Mouse (Mus musculus) MEL (cell line): ENCODE measurements at regions not wholly inside any gene's neighbourhood (a gene's known extent, or its start where the extent isn't known, plus 50 kb on each side); places are given as distances from the start of the nearest gene placed in this dataset.

Source experiments
- DNase-seq: peaks from one replicate; pipeline ENCODE4 v3.0.0; 2011; ENCODE audit warnings: low read depth, low spot score
- H3K27ac ChIP-seq: 2 replicates; pipeline ENCODE4 v1.5.1; 2012; ENCODE audit warnings: low read depth, mild to moderate bottlenecking, control low read depth, low read length, moderate library complexity; ENCODE audit not compliant: control insufficient read depth
- H3K27me3 ChIP-seq, 2 experiments: fragments of 150-350 bp in 1 of 2; sonication (generic) in 1 of 2; 2 replicates each; pipeline ENCODE4 v1.6.1; 2012; ENCODE audit warnings: low read length in 2 of 2, mild to moderate bottlenecking in 2 of 2, improper control_type of control experiment in 1 of 2, moderate library complexity in 1 of 2; ENCODE audit not compliant: insufficient read depth in 2 of 2, control insufficient read depth in 1 of 2
- H3K36me3 ChIP-seq, 2 experiments: 2 replicates each; pipeline ENCODE4 v1.6.1; 2012 to 2014; ENCODE audit warnings: low read length in 2 of 2, improper control_type of control experiment in 1 of 2, inconsistent platforms in 1 of 2, mild to moderate bottlenecking in 1 of 2; ENCODE audit not compliant: insufficient read depth in 2 of 2, control insufficient read depth in 1 of 2
- H3K4me1 ChIP-seq, 2 experiments: fragments of 150-350 bp in 1 of 2; sonication (generic) in 1 of 2; 2 replicates each; pipeline ENCODE4 v1.6.1; 2012; ENCODE audit warnings: low read length in 2 of 2, improper control_type of control experiment in 1 of 2, mild to moderate bottlenecking in 1 of 2; ENCODE audit not compliant: insufficient read depth in 2 of 2, control insufficient read depth in 1 of 2
- H3K4me3 ChIP-seq, 2 experiments: fragments of 150-350 bp in 1 of 2; sonication (generic) in 1 of 2; 2 replicates each; pipeline ENCODE4 v1.5.1; 2012; ENCODE audit warnings: low read depth in 2 of 2, low read length in 2 of 2, mild to moderate bottlenecking in 2 of 2, moderate library complexity in 2 of 2, control low read depth in 1 of 2, improper control_type of control experiment in 1 of 2; ENCODE audit not compliant: control insufficient read depth in 1 of 2, insufficient read depth in 1 of 2
- H3K79me2 ChIP-seq: 2 replicates; pipeline ENCODE4 v1.6.1; 2012; ENCODE audit warnings: mild to moderate bottlenecking, low read length, moderate library complexity; ENCODE audit not compliant: control insufficient read depth, poor library complexity, insufficient read depth
- H3K9ac ChIP-seq: 2 replicates; pipeline ENCODE4 v1.6.1; 2012; ENCODE audit warnings: low read depth, mild to moderate bottlenecking, control low read depth, low read length, moderate library complexity; ENCODE audit not compliant: control insufficient read depth, poor library complexity, severe bottlenecking
- H3K9me3 ChIP-seq: fragments of 150-350 bp; sonication (generic); replicated peaks from 2 replicates; pipeline ENCODE4 v1.6.1; 2012; ENCODE audit warnings: mild to moderate bottlenecking, low read length, improper control_type of control experiment, moderate library complexity; ENCODE audit not compliant: insufficient read depth
- BHLHE40 ChIP-seq: IDR thresholded peaks from 2 replicates; pipeline ENCODE4 v1.6.1; 2012; ENCODE audit warnings: low read depth, mild to moderate bottlenecking, inconsistent platforms, low read length, improper control_type of control experiment, borderline replicate concordance
- CHD2 ChIP-seq: IDR thresholded peaks from 2 replicates; pipeline ENCODE4 v1.6.1; 2011; ENCODE audit warnings: low read length, improper control_type of control experiment
- CTCF ChIP-seq, 3 experiments: IDR thresholded peaks in 2 of 3; conservative IDR thresholded peaks in 1 of 3; 2 replicates each; pipeline ENCODE4 v1.5.1; 2011 to 2012; ENCODE audit warnings: low read length in 3 of 3, low read depth in 2 of 3, mild to moderate bottlenecking in 2 of 3, improper control_type of control experiment in 1 of 3, inconsistent platforms in 1 of 3, mixed read lengths in 1 of 3, moderate library complexity in 1 of 3; ENCODE audit not compliant: control insufficient read depth in 1 of 3, insufficient read depth in 1 of 3, poor library complexity in 1 of 3, severe bottlenecking in 1 of 3
- E2F4 ChIP-seq: IDR thresholded peaks from 2 replicates; pipeline ENCODE4 v1.6.1; 2011; ENCODE audit warnings: low read depth, low read length, improper control_type of control experiment, borderline replicate concordance
- EP300 ChIP-seq, 2 experiments: IDR thresholded peaks; 2 replicates each; pipeline ENCODE4 v1.6.1; 2011; ENCODE audit warnings: improper control_type of control experiment in 2 of 2, low read length in 2 of 2, low read depth in 1 of 2, mild to moderate bottlenecking in 1 of 2
- ETS1 ChIP-seq: IDR thresholded peaks from 2 replicates; pipeline ENCODE4 v1.6.1; 2012; ENCODE audit warnings: low read depth, mild to moderate bottlenecking, inconsistent platforms, low read length, improper control_type of control experiment, moderate library complexity
- GABPA ChIP-seq: IDR thresholded peaks from 2 replicates; pipeline ENCODE4 v1.6.1; 2012; ENCODE audit warnings: low read depth, mild to moderate bottlenecking, inconsistent platforms, low read length, improper control_type of control experiment, moderate library complexity
- HCFC1 ChIP-seq: IDR thresholded peaks from 2 replicates; pipeline ENCODE4 v1.6.1; 2012; ENCODE audit warnings: low read depth, mild to moderate bottlenecking, inconsistent platforms, low read length, improper control_type of control experiment, moderate library complexity
- JUND ChIP-seq: IDR thresholded peaks from 2 replicates; pipeline ENCODE4 v1.6.1; 2011; ENCODE audit warnings: low read depth, mild to moderate bottlenecking, improper control_type of control experiment, low read length
- KAT2A ChIP-seq: conservative IDR thresholded peaks from 2 replicates; pipeline ENCODE4 v1.6.1; 2012; ENCODE audit warnings: low read depth, low read length, improper control_type of control experiment, inconsistent platforms
- MAZ ChIP-seq: IDR thresholded peaks from 2 replicates; pipeline ENCODE4 v1.6.1; 2012; ENCODE audit warnings: low read depth, mild to moderate bottlenecking, inconsistent platforms, low read length, improper control_type of control experiment
- MYC ChIP-seq: IDR thresholded peaks from 2 replicates; pipeline ENCODE4 v1.6.1; 2011; ENCODE audit warnings: low read depth, mild to moderate bottlenecking, low read length, improper control_type of control experiment, moderate library complexity
- NRF1 ChIP-seq: IDR thresholded peaks from 2 replicates; pipeline ENCODE4 v1.6.1; 2014; ENCODE audit warnings: low read depth, mild to moderate bottlenecking, inconsistent platforms, low read length, improper control_type of control experiment, moderate library complexity; ENCODE audit not compliant: poor library complexity, insufficient read depth, severe bottlenecking
- POLR2A ChIP-seq, 2 experiments: IDR thresholded peaks; 2 replicates each; pipeline ENCODE4 v1.6.1; 2011 to 2012; ENCODE audit warnings: low read length in 2 of 2, mild to moderate bottlenecking in 2 of 2, control low read depth in 1 of 2, improper control_type of control experiment in 1 of 2, low read depth in 1 of 2, moderate library complexity in 1 of 2; ENCODE audit not compliant: control insufficient read depth in 1 of 2, insufficient read depth in 1 of 2, poor library complexity in 1 of 2
- RAD21 ChIP-seq: IDR thresholded peaks from 2 replicates; pipeline ENCODE4 v1.6.1; 2011; ENCODE audit warnings: mild to moderate bottlenecking, low read depth, low read length, improper control_type of control experiment
- RCOR1 ChIP-seq: IDR thresholded peaks from 2 replicates; pipeline ENCODE4 v1.6.1; 2012; ENCODE audit warnings: low read depth, mild to moderate bottlenecking, inconsistent platforms, low read length, improper control_type of control experiment
- TCF12 ChIP-seq: IDR thresholded peaks from 2 replicates; pipeline ENCODE4 v1.6.1; 2014; ENCODE audit warnings: low read depth, mild to moderate bottlenecking, inconsistent platforms, low read length, improper control_type of control experiment, moderate library complexity
- USF1 ChIP-seq: IDR thresholded peaks from 2 replicates; pipeline ENCODE4 v1.6.1; 2014; ENCODE audit warnings: low read depth, mild to moderate bottlenecking, inconsistent platforms, low read length, improper control_type of control experiment, moderate library complexity
- USF2 ChIP-seq, 2 experiments: IDR thresholded peaks; 2 replicates each; pipeline ENCODE4 v1.6.1; 2011 to 2012; ENCODE audit warnings: improper control_type of control experiment in 2 of 2, low read length in 2 of 2, borderline replicate concordance in 1 of 2, inconsistent platforms in 1 of 2, low read depth in 1 of 2, mild to moderate bottlenecking in 1 of 2; ENCODE audit not compliant: insufficient read depth in 1 of 2
- ZNF384 ChIP-seq: IDR thresholded peaks from 2 replicates; pipeline ENCODE4 v1.6.1; 2012; ENCODE audit warnings: low read depth, mild to moderate bottlenecking, inconsistent platforms, low read length, improper control_type of control experiment

DNA sequence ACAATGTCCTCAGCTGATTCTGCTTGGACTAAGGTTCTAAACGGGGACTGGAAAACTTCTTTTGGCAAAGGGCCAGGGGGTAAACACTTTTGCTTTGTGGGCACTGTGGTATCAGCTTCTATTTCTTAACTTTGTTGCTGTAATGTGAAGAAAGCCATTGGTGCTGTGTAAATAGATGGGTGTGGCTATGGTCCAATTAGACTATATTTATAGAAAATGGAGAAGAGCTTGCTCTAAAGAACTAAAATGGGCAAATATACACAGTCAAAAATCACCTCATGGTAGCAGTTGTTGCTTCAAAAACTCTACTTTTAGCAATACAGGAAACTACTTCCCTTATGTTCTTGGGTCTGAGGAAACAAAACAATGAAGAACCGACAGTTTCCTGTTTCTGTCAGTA lies 84.1 kb downstream of the Tnfaip3 start:
- Histone ChIP-seq H3K27ac (no peak overlapping the region), H3K27me3 (no peaks in the 10 kb centered on the region), H3K79me2 (no peaks in the 10 kb centered on the region), H3K36me3 (no peaks in the 10 kb centered on the region; a peak in 1 of 4 replicates), H3K4me1 (no peaks in the 10 kb centered on the region), H3K9me3 (no peaks in the 10 kb centered on the region), H3K4me3 (no peak overlapping the region), H3K9ac (no peak overlapping the region)
- TF ChIP-seq HCFC1 (no peak), ETS1 (no peak), MAZ (no peak), RAD21 (no peak), JUND (no peak), KAT2A (no peak), BHLHE40 (no peak), USF1 (no peak), EP300 (IDR thresholded peaks at IDR 0.05; ENCODE audit: low read depth in 1 of 2, low read length in 2 of 2) (no peak), CTCF (IDR thresholded peaks at IDR 0.05 in 2 of 3, conservative IDR thresholded peaks at IDR 0.05 in 1 of 3; ENCODE audit: control insufficient read depth in 1 of 3, insufficient read depth in 1 of 3, low read depth in 2 of 3, low read length in 3 of 3, poor library complexity in 1 of 3, severe bottlenecking in 1 of 3) (no peak), ZNF384 (no peak), MYC (no peak), POLR2A (IDR thresholded peaks at IDR 0.05; ENCODE audit: control insufficient read depth in 1 of 2, insufficient read depth in 1 of 2, low read depth in 1 of 2, low read length in 2 of 2, poor library complexity in 1 of 2) (no peak), E2F4 (no peak), USF2 (IDR thresholded peaks at IDR 0.05; ENCODE audit: borderline replicate concordance in 1 of 2, insufficient read depth in 1 of 2, low read depth in 1 of 2, low read length in 2 of 2) (no peak), GABPA (no peak), NRF1 (no peak), RCOR1 (no peak)
- DNase-seq, result no peak

DNA sequence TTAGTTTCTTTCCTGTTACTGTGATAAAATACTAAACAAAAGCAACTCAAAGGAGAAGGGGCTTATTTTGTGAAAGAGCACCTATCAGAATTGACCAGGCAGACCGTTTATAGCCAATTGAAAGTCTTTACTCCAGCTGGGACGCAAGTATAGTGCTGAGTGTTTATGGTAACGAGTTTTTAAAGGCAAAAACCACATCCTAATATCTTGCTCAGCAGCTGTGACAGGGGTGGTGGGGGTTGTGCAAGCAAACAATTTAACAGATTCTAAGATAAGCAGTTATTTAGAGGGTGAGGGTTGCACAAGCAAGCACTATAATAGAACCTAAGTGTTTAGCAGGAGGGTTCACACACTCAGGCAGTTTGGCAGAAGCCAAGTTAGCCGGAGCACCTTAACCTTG lies 74.0 kb downstream of the Tnfaip3 start:
- Histone ChIP-seq H3K36me3 (no peaks in the 10 kb centered on the region), H3K27ac (no peak overlapping the region), H3K79me2 (no peaks in the 10 kb centered on the region), H3K27me3 (no peaks in the 10 kb centered on the region; a peak in 1 of 4 replicates), H3K9ac (no peak overlapping the region), H3K4me1 (peaks cover 0 to 3% of the 10 kb centered on the region in 2 experiments; a peak in 1 of 4 replicates), H3K4me3 (no peak overlapping the region), H3K9me3 (no peaks in the 10 kb centered on the region)
- TF ChIP-seq EP300 (IDR thresholded peaks at IDR 0.05; ENCODE audit: low read depth in 1 of 2, low read length in 2 of 2), result peak in 1 of 2 experiments; percentile 55; a peak in 1 of 4 replicates
- TF ChIP-seq CHD2, result no peak
- peak; percentile 55; the same call in 1 of the 2 replicates for TF ChIP-seq TCF12
- TF ChIP-seq ETS1, result peak; percentile 55
- peak; percentile 18 for DNase-seq
